Mouse (Mus musculus): ENCODE data around the gene Rfx4. TPM values are rescaled to one million over a fixed set of nuclear protein-coding genes. Genes with fewer than 3 reads are reported as not detected.

Gene Rfx4
- polyA plus RNA-seq, 1 experiment = not detected

DNA sequence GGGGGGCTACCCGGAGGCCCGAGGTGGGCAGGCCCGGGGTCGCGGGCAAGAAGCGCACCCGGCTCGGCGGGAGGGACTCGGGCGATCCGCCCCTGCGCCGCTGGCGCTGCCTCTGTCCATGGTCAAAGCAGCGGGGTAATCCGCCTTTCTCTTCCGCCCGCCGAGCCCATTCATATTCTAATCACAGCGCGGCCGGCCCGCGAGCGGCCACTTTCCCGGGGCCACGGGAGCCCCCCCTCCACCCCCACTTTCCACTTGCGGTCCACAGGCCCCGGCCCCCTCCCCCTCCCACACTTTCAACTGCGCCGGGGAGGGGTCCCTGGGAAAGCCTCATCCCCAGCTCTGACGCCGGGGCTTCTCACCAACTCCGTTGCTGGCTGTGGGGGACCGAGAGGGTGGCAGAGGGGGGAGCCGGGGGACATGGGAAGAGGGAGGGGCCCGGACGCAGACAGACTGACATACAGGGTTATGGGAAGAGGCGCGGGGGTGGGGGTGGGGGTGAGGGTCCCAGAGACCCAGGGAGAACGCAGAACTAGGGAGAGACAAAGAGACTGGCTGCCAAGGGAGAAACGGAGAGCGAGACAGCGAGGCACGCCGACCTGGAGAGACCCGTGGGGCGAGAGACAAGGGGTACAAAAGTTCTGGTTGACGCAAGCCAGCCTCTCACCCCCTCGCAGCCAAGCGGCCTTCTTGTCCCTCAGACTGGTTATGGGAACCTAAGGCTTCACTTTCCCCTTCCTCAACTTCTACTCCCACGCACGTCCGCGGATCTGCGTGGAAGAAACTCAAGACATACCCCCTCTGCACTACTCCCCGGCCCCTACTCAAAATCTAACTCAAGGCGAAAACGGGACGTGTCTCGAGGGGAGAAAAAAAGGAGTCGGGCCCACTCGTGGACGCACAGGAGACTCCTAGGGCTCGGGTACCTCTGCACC is 744 bp upstream of the Rfx4 start:
- Histone ChIP-seq H3K27me3 (ENCODE audit: control insufficient read depth) (peaks cover 79% of the 10 kb centered on the region), H3K4me3 (replicated peaks) (no peak overlapping the region), H3K4me1 (ENCODE audit: control insufficient read depth) (no peaks in the 10 kb centered on the region), H3K9me3 (ENCODE audit: control insufficient read depth, low read length) (no peaks in the 10 kb centered on the region; the same call in 1 of the 2 replicates), H3K36me3 (ENCODE audit: control insufficient read depth) (no peaks in the 10 kb centered on the region)
- TF ChIP-seq GATA1 (IDR thresholded peaks at IDR 0.05; ENCODE audit: low read length) (no peak), TAL1 (IDR thresholded peaks at IDR 0.05; ENCODE audit: low read length) (no peak)

DNA sequence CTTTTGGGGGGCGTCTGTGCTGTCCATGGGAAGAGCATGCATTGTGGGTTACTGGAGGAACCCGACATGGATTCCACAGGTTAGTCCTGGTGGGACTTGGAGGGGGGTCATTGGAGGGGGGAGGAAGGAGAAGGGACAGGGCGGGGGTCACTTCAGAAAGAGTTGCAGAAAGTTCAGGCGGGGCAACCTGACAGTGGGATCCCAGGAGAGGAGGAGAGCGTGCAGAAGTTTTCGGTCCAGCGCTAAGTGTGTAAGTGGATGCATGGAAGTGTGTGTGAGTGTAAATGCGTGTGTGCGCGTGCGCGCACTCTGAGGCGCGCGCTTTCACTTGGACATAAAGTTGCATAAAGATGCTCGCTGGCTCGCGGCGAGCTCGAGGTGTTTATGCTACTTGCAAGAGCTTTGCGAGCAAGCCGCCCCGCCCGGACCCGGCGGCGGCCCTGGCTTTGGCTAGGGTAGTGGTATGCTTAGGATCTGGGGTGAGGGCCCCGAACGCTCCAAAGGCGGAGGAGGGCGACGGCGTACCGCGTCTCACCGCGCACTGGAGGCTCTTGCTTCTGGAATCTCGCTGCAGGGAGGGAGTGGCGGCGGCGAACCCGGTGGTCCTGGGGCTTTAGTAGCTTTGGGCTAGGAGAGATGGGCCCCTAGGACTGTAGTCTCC is 703 bp downstream of the Rfx4 start:
- H3K4me3 ChIP-seq (replicated peaks) = no peak overlapping the region
- no peaks in the 10 kb centered on the region for H3K36me3 ChIP-seq (ENCODE audit: control insufficient read depth)
- H3K27me3 ChIP-seq (ENCODE audit: control insufficient read depth) = peaks cover 92% of the 10 kb centered on the region
- H3K9me3 ChIP-seq (ENCODE audit: control insufficient read depth, low read length) = no peaks in the 10 kb centered on the region; the same call in 1 of the 2 replicates
- no peaks in the 10 kb centered on the region for H3K4me1 ChIP-seq (ENCODE audit: control insufficient read depth)
- TF ChIP-seq GATA1 (IDR thresholded peaks at IDR 0.05; ENCODE audit: low read length) = no peak
- TF ChIP-seq TAL1 (IDR thresholded peaks at IDR 0.05; ENCODE audit: low read length) = no peak

DNA sequence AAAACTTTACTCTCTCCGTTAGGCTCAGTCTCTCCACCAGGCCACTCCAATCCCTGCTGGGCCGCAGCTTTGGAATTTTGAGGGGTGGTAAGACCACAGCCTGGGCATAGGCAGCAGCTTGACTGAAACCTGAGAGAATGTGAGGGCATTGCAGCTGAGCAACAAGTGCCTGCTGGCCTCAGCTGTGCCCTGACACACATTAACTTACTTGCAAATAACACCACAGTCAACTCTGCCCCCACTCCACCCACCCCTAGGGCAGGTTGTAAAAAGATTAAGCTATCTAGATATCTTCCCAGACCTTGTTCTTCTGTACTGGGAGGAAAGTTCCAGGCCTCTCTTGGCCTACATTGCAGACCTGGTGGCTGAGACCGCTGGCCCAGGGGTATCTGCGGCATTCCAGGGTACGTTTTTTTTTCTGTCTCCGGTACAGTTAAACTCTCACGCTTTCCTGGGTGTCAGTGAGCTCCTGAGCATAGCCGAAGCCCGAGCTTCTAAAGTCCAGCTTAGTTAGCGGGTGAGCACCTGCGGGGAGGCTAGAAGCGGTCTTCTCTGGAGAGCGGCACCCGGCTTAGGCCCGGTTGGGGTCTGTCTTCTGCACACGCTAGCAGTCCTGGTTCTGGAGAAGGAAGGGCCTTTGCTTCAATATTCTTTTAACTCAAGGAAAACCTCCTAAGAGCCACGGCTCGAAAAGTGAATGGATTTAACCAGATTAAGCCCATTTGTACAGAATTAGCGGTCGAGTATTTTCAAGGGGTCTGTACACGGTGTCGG is 1.8 kb downstream of the Rfx4 start:
- TF ChIP-seq TAL1 (IDR thresholded peaks at IDR 0.05; ENCODE audit: low read length) = no peak
- TF ChIP-seq GATA1 (IDR thresholded peaks at IDR 0.05; ENCODE audit: low read length) = no peak
- Histone ChIP-seq H3K36me3 (ENCODE audit: control insufficient read depth) (no peaks in the 10 kb centered on the region), H3K27me3 (ENCODE audit: control insufficient read depth) (peaks cover 98% of the 10 kb centered on the region), H3K4me3 (replicated peaks) (no peak overlapping the region), H3K9me3 (ENCODE audit: control insufficient read depth, low read length) (no peaks in the 10 kb centered on the region; the same call in 1 of the 2 replicates), H3K4me1 (ENCODE audit: control insufficient read depth) (no peaks in the 10 kb centered on the region)

DNA sequence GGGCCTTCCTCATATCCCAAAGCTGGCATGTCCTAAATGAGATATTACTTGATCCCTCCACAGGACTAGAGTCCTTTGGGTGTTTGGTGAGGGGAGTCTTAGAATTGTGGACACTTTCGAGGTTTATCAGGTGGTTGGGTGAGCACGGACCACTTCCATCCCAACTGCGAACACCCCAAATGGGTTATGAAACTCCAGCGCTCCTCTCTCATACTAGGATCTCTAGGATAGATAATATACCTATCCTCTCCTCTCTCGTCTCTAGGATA is 2.3 kb downstream of the Rfx4 start:
- Histone ChIP-seq H3K27me3 (ENCODE audit: control insufficient read depth) (peaks cover 98% of the 10 kb centered on the region), H3K36me3 (ENCODE audit: control insufficient read depth) (no peaks in the 10 kb centered on the region), H3K4me1 (ENCODE audit: control insufficient read depth) (no peaks in the 10 kb centered on the region), H3K9me3 (ENCODE audit: control insufficient read depth, low read length) (no peaks in the 10 kb centered on the region; the same call in 1 of the 2 replicates), H3K4me3 (replicated peaks) (no peak overlapping the region)
- TF ChIP-seq GATA1 (IDR thresholded peaks at IDR 0.05; ENCODE audit: low read length) (no peak), TAL1 (IDR thresholded peaks at IDR 0.05; ENCODE audit: low read length) (no peak)

DNA sequence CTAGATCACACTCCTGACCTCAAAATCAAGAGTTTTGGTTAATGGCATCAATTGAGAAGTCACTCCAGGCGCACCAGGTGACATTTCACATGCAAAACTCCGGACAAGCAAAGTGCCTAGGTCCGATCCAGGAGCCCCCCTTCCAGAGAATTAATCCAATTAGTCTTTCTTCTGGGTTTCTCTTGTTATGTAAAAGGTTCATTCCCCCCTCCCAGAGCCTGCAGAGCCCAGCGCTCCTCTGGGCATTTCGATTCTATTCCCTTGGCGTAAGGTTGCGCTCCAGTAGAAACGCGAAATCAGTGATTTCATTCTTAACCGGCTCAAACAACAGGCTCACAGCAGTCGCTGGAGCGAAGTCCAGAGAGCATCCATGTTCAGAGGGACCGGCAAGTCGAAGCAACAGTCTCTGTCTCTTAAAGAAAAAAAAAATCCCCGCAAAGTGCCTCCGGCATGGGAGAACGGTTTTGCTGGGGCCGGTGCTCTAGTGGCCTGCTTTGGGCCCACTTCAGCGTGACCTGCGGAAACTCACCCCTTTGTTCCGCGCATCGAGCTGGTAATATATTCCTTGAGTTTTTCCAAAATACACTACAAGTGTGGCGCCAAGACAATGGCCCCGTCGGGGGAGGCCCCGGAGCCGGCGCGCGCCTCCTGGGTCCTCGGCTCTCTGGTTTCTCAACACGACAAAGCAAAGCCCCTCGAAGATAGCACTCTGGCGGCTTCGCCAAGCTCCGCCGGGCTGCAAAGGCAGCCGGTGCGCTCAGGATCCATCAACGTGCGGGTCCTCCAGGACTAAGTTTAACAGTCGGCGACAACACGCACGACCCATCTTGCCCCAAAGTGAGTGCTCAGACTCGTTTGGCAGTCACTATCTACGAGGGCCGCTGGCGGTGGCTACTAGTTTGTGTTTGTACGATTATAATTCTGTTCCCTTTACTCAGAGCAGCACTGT is 2.9 kb downstream of the Rfx4 start:
- TF ChIP-seq TAL1 (IDR thresholded peaks at IDR 0.05; ENCODE audit: low read length) (no peak), GATA1 (IDR thresholded peaks at IDR 0.05; ENCODE audit: low read length) (no peak)
- H3K9me3 ChIP-seq (ENCODE audit: control insufficient read depth, low read length) = no peaks in the 10 kb centered on the region; the same call in 1 of the 2 replicates
- H3K36me3 ChIP-seq (ENCODE audit: control insufficient read depth) = no peaks in the 10 kb centered on the region
- no peak overlapping the region for H3K4me3 ChIP-seq (replicated peaks)
- no peaks in the 10 kb centered on the region for H3K4me1 ChIP-seq (ENCODE audit: control insufficient read depth)
- H3K27me3 ChIP-seq (ENCODE audit: control insufficient read depth) = peaks cover 95% of the 10 kb centered on the region

DNA sequence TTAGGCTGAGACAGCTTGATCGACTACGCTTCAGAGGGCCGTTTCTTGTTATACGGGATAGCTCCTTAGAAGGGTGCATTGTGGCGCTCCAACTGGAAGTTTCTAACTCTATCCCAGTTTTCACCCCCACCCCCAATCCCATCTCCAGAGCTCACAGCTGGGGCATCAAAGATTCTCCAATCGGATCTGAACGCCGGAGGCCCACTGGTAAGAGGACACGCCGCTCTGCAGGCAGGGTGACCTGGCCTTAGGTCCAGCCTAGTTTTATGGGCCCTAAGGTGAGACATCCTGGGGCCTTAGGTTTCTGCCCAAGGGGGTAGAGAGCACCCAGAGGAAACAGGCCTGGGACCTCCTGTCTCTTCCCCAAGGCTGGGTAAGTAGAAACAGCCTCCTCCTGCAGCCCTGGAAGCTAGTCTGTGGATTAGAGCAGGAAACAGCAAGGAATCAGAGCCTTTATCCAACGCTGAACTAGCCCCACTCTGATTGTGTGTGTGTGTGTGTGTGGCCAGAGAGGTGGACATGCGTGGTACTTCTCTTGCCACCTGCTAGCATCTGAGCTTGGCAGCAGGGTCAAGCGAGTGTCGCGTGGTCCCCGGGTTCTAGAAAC is 3.8 kb downstream of the Rfx4 start:
- Histone ChIP-seq H3K9me3 (ENCODE audit: control insufficient read depth, low read length) (no peaks in the 10 kb centered on the region; the same call in 1 of the 2 replicates), H3K27me3 (ENCODE audit: control insufficient read depth) (peaks cover 90% of the 10 kb centered on the region), H3K4me3 (replicated peaks) (no peak overlapping the region), H3K4me1 (ENCODE audit: control insufficient read depth) (no peaks in the 10 kb centered on the region), H3K36me3 (ENCODE audit: control insufficient read depth) (no peaks in the 10 kb centered on the region)
- TF ChIP-seq GATA1 (IDR thresholded peaks at IDR 0.05; ENCODE audit: low read length) (no peak), TAL1 (IDR thresholded peaks at IDR 0.05; ENCODE audit: low read length) (no peak)

DNA sequence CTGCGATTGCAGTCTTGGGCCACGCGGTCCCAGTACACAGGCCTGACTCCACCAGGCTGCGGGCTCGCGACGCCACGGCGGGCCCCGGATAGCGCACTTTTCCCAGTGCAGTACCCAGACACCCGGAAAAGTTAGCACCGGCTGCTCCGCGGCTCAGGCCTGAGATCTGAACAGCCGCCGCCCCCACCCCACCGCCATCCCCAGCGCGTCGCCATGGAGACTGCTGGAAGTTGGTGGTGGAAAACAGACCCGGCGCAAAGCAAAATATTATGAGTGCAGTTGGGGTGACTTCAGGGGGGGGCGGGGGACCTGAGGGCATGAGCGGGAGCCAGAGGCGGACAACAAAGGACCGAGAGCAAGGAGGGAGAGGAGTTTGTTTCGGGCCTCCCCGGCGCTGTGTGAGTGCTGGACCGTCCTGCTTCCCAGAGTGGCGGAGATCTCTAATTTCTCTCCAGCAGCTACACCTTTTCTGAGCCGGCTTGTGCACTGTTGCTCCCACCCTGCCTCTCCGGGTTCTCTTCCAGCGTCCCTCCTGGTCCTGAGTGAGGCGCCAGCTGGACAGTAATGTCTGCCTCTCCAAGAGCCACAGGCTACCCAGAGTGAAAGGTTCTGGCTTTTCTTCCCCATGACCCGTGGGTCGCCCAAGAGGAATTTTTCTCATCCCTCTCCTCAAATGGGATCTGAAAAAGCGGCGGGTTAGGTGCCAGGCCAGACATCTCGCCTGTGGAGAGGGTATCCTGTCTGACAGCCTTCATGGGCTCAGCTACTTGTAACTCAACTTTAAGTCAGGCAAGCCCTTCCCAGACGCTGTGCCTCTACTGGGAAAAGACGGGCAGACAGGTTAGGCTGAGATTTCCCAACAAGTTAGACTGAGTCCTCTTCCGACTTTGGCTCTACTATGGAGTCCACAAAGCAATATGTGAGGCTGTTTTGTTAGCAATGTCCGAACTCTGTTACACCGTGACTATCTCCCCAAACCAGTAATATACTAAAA is 4.6 kb downstream of the Rfx4 start:
- TF ChIP-seq GATA1 (IDR thresholded peaks at IDR 0.05; ENCODE audit: low read length) (no peak), TAL1 (IDR thresholded peaks at IDR 0.05; ENCODE audit: low read length) (no peak)
- Histone ChIP-seq H3K4me1 (ENCODE audit: control insufficient read depth) (no peaks in the 10 kb centered on the region), H3K4me3 (replicated peaks) (no peak overlapping the region), H3K27me3 (ENCODE audit: control insufficient read depth) (peaks cover 82% of the 10 kb centered on the region), H3K9me3 (ENCODE audit: control insufficient read depth, low read length) (no peaks in the 10 kb centered on the region; the same call in 1 of the 2 replicates), H3K36me3 (ENCODE audit: control insufficient read depth) (no peaks in the 10 kb centered on the region)
